Comparison of ENCODE assay signal across 9 mouse cellular contexts in the genomic region with DNA sequence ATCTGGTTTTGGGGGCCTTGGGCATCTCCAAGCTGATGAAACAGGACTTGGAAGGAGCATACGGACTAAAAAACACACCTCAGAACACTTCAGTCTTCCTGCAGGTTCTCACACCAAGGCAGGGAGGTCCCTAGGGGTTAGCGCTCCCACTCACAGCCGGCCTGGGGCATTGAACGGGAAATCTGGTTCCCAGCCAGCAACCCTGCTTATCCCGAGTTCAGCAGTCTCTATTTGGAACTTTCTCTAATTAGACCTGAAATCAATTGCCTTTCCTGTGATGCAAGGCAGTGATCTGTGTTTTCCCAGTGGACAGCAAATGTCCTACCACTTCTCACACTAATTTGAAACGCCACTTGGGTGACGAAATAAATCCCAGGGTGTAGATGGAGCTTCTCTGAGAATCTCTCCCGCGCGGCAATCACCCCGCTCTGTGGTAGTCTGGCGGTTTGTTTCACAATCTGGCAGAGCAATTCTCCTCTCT. TPM values are rescaled to one million over a fixed set of nuclear protein-coding genes. Genes with fewer than 3 reads are reported as not detected.
DNase-seq lines count a peak whose midpoint lies in the region; ATAC-seq and TF ChIP-seq lines count a peak whose summit lies in the region.
"Had no signal": no experiment of that assay in that cellular context is flagged by ENCODE, and none has a peak within 500 bp of the region (broad histone marks: within the 10 kb centered on the region; RNA-seq: fewer than 3 reads in every experiment).

No protein-coding gene starts in this region.

- peaks cover 5% of the 10 kb centered on the region for H3K4me1 ChIP-seq in forebrain, embryonic 16.5 days (replicated peaks; ENCODE audit: control insufficient read depth, insufficient read depth, low read length)
- peaks cover 35% of the 10 kb centered on the region for H3K4me1 ChIP-seq in limb, embryonic 13.5 days
- 0 out of 2 replicates have a peak, but pooled peaks cover 2% of the 10 kb centered on the region for H3K4me1 ChIP-seq in thymus, adult 2 months (replicated peaks; ENCODE audit: control insufficient read depth, insufficient read depth, low read length)

- no peaks in the 10 kb centered on the region for H3K27me3 ChIP-seq in forebrain, embryonic 16.5 days (replicated peaks; ENCODE audit: control insufficient read depth, insufficient read depth, low read length)
- H3K27me3 ChIP-seq in limb, embryonic 13.5 days: no peaks in the 10 kb centered on the region
- no peaks in the 10 kb centered on the region for H3K27me3 ChIP-seq in thymus, adult 2 months (ENCODE audit: control insufficient read depth, insufficient read depth, low read length)
- H3K27me3 ChIP-seq: embryonic facial prominence, embryonic 12.5 days; midbrain, embryonic 12.5 days had no signal

- TF ChIP-seq POLR2A in thymus, adult 2 months (IDR thresholded peaks at IDR 0.05; ENCODE audit: control insufficient read depth, extremely low read depth, insufficient read depth, low read length, poor library complexity): no peak

- DNase-seq in kidney, postnatal 4 days: peak; percentile 31 to 55
- DNase-seq in kidney, adult 8-10 months: no peak
- peak; percentile 57 for DNase-seq in cerebellum, adult 11-12 months
- no peak for DNase-seq in thymus, adult 2 months

- no peak overlapping the region for H3K27ac ChIP-seq in forebrain, embryonic 16.5 days (ENCODE audit: low read length)
- peak overlapping the region; percentile 22; the same call in 1 of the 2 replicates for H3K27ac ChIP-seq in limb, embryonic 13.5 days
- H3K27ac ChIP-seq in thymus, adult 2 months (ENCODE audit: control insufficient read depth, insufficient read depth, low read length): no peak overlapping the region
- H3K27ac ChIP-seq: embryonic facial prominence, embryonic 12.5 days; midbrain, embryonic 12.5 days had no signal

- no peak overlapping the region for H3K4me3 ChIP-seq in forebrain, embryonic 16.5 days (replicated peaks; ENCODE audit: low read length)
- no peak overlapping the region for H3K4me3 ChIP-seq in limb, embryonic 13.5 days
- no peak overlapping the region for H3K4me3 ChIP-seq in thymus, adult 2 months (ENCODE audit: control insufficient read depth, insufficient read depth, low read length)
- H3K4me3 ChIP-seq: embryonic facial prominence, embryonic 12.5 days; midbrain, embryonic 12.5 days had no signal

- no peaks in the 10 kb centered on the region for H3K36me3 ChIP-seq in forebrain, embryonic 16.5 days (ENCODE audit: control insufficient read depth, insufficient read depth)
- no peaks in the 10 kb centered on the region for H3K36me3 ChIP-seq in limb, embryonic 13.5 days
- no peaks in the 10 kb centered on the region for H3K36me3 ChIP-seq in thymus, adult 2 months (ENCODE audit: control insufficient read depth, insufficient read depth, low read length)
- H3K36me3 ChIP-seq: embryonic facial prominence, embryonic 12.5 days; midbrain, embryonic 12.5 days had no signal

- peak; percentile 43; the same call in 1 of the 2 replicates for ATAC-seq in forebrain, embryonic 16.5 days
- no peak for ATAC-seq in limb, embryonic 13.5 days (ENCODE audit: low FRiP score, low read depth)
- no peak for ATAC-seq in monocyte, adult 5-6 weeks (replicated peaks; ENCODE audit: insufficient number of reproducible peaks, low FRiP score, low TSS enrichment, poor library complexity, severe bottlenecking)

- H3K9ac ChIP-seq in forebrain, embryonic 16.5 days (replicated peaks; ENCODE audit: low read depth, low read length): no peak overlapping the region
- H3K9ac ChIP-seq in limb, embryonic 13.5 days: no peak overlapping the region
- H3K9ac ChIP-seq: embryonic facial prominence, embryonic 12.5 days; midbrain, embryonic 12.5 days had no signal

- no peak for TF ChIP-seq CTCF in thymus, adult 2 months (IDR thresholded peaks at IDR 0.05; ENCODE audit: borderline replicate concordance, control insufficient read depth, extremely low read depth, insufficient read depth, low read length, poor library complexity)

- no peaks in the 10 kb centered on the region for H3K9me3 ChIP-seq in forebrain, embryonic 16.5 days (ENCODE audit: control insufficient read depth, low read length)
- no peaks in the 10 kb centered on the region for H3K9me3 ChIP-seq in limb, embryonic 13.5 days
- H3K9me3 ChIP-seq: embryonic facial prominence, embryonic 12.5 days; midbrain, embryonic 12.5 days had no signal

- WGBS in forebrain, embryonic 16.5 days: 39% methylated on average over 12 of the region's 12 CpGs
- 53% methylated on average over 12 of the region's 12 CpGs for WGBS in limb, embryonic 13.5 days
- WGBS in thymus, adult 2 months: 93% methylated on average over 12 of the region's 12 CpGs

- H3K4me2 ChIP-seq in forebrain, embryonic 16.5 days (ENCODE audit: low read length): peak overlapping the region; percentile 18; the same call in 1 of the 2 replicates
- no peak overlapping the region for H3K4me2 ChIP-seq in limb, embryonic 13.5 days (replicated peaks)
- H3K4me2 ChIP-seq: embryonic facial prominence, embryonic 12.5 days; midbrain, embryonic 12.5 days had no signal

RNA-seq across cellular contexts. Expression of gene Map4k4, which starts 31.0 kb away (rescaled TPM):
- 38.5 and 49.5 TPM in 2 replicates for polyA plus RNA-seq in forebrain, embryonic 16.5 days (2015; fragmentation: Nextera tagmentation; extraction: Ambion mirVana)
- 49.3 and 54.9 TPM in 2 replicates for polyA plus RNA-seq in limb, embryonic 13.5 days (2015; fragmentation: Nextera tagmentation; extraction: Ambion mirVana)
- polyA plus RNA-seq in thymus, adult 2 months (2012; rRNA removed): 164 and 167 TPM in 2 replicates
- total RNA-seq in monocyte, adult 5-6 weeks (2017): 327 to 401 TPM (median 363 TPM) in 3 replicates

Comparison
In these comparisons a context has a peak if more than half of its experiments do, and no peak if none do; other contexts are left out.
1. DNase-seq: peak in kidney, postnatal 4 days (2 of 2) and cerebellum, adult 11-12 months (single experiment); none in kidney, adult 8-10 months (0 of 2) and thymus, adult 2 months (single experiment).